In the genomic region with DNA sequence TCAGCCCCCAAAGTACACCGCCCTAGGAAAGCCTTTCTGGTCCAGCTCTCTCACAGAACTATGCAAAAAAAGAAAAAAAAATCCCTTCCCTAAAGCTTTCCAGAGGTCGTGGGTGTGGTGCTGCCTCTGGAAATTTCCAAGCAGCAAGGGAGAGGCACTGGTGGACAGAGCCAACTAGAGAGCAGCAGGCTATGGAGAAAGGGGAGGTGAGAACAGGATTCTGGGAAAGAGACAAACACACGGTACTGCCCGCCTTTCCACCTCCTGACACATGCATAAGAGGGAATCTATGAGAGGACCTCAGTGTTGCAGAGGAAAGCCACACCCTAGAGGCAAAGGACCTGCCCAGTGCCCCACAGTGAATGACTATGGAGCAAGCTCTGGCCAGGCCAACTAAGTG, we compare ENCODE assay signal across 15 mouse cellular contexts.
DNase-seq lines count a peak whose midpoint lies in the region; ATAC-seq and TF ChIP-seq lines count a peak whose summit lies in the region.
"Had no signal": no experiment of that assay in that cellular context is flagged by ENCODE, and none has a peak within 500 bp of the region (broad histone marks: within the 10 kb centered on the region; RNA-seq: fewer than 3 reads in every experiment).

No protein-coding gene starts in this region.

- peaks cover 30% of the 10 kb centered on the region for H3K4me1 ChIP-seq in lung, adult 2 months (ENCODE audit: control insufficient read depth, insufficient read depth, low read length)
- peaks cover 28% of the 10 kb centered on the region for H3K4me1 ChIP-seq in heart, embryonic 15.5 days (replicated peaks)

- 0 out of 2 replicates have a peak, but pooled peaks have one; percentile 28 for ATAC-seq in heart, embryonic 15.5 days (replicated peaks; ENCODE audit: insufficient number of reproducible peaks, insufficient read depth, low FRiP score, low read depth)

- H3K4me3 ChIP-seq in lung, adult 2 months (replicated peaks; ENCODE audit: extremely low read depth, low read depth, low read length) = no peak overlapping the region
- H3K4me3 ChIP-seq in heart, embryonic 15.5 days = no peak overlapping the region
- H3K4me3 ChIP-seq: liver, embryonic 15.5 days; midbrain, embryonic 10.5 days had no signal

- TF ChIP-seq POLR2A in lung, adult 2 months (IDR thresholded peaks at IDR 0.05; ENCODE audit: borderline replicate concordance, extremely low read depth, low read depth, low read length) = no peak

- no peaks in the 10 kb centered on the region for H3K9me3 ChIP-seq in heart, embryonic 15.5 days (replicated peaks)
- H3K9me3 ChIP-seq: liver, embryonic 15.5 days; midbrain, embryonic 10.5 days had no signal

- no peaks in the 10 kb centered on the region for H3K36me3 ChIP-seq in heart, embryonic 15.5 days
- H3K36me3 ChIP-seq: G1E; liver, embryonic 15.5 days; midbrain, embryonic 10.5 days had no signal

- DNase-seq in gastrocnemius, adult 18-20 months (ENCODE audit: low spot score) = peak; percentile 49
- DNase-seq in gastrocnemius, postnatal 10 days = no peak
- peak; percentile 42 to 63 for DNase-seq in lung, adult 18-20 months
- no peak for DNase-seq in lung, adult 2 months
- peak; percentile 63 for DNase-seq in skeletal muscle tissue, adult 2 months (ENCODE audit: low read depth, low spot score)
- DNase-seq in T-cell, adult 2 months (ENCODE audit: low spot score) = no peak
- DNase-seq in natural killer cell, adult 2 months (ENCODE audit: low spot score in 2 of 2) = no peak
- DNase-seq: adrenal gland, postnatal 10 days; B cell, adult 2 months; thymus, postnatal 14 days had no signal

- H3K4me2 ChIP-seq in heart, embryonic 15.5 days = no peak overlapping the region
- H3K4me2 ChIP-seq: liver, embryonic 15.5 days had no signal

- H3K9ac ChIP-seq in heart, embryonic 15.5 days = no peak overlapping the region
- H3K9ac ChIP-seq: liver, embryonic 15.5 days had no signal

- H3K27me3 ChIP-seq in heart, embryonic 15.5 days = no peaks in the 10 kb centered on the region
- H3K27me3 ChIP-seq: liver, embryonic 15.5 days had no signal

- TF ChIP-seq CTCF in lung, adult 2 months (IDR thresholded peaks at IDR 0.05; ENCODE audit: insufficient read depth, low read length) = no peak

- WGBS in lung, adult 2 months = 22% methylated on average over 4 of the region's 4 CpGs
- WGBS in heart, embryonic 15.5 days = 52% methylated on average over 4 of the region's 4 CpGs

- no peak overlapping the region for H3K27ac ChIP-seq in heart, embryonic 15.5 days
- H3K27ac ChIP-seq: kidney, postnatal 0 days; liver, embryonic 15.5 days; midbrain, embryonic 10.5 days had no signal

Comparison
In these comparisons a context has a peak if more than half of its experiments do, and no peak if none do; other contexts are left out.
1. DNase-seq: peak in gastrocnemius, adult 18-20 months (single experiment), lung, adult 18-20 months (2 of 2) and skeletal muscle tissue, adult 2 months (single experiment); none in gastrocnemius, postnatal 10 days (single experiment), lung, adult 2 months (single experiment), T-cell, adult 2 months (single experiment) and natural killer cell, adult 2 months (0 of 2).